Mouse (Mus musculus): Measurements from ENCODE around the gene March6.

GRCm38 (mm10) chr15:31573287-31573686 lies 42.4 kb upstream of the March6 start:
- no peak for TF ChIP-seq POLR2A (IDR thresholded peaks at IDR 0.05; ENCODE audit: borderline replicate concordance, extremely low read depth, insufficient read depth, insufficient read length, poor library complexity, severe bottlenecking)
- no peak for TF ChIP-seq CTCF (IDR thresholded peaks at IDR 0.05; ENCODE audit: borderline replicate concordance, extremely low read depth, insufficient read depth, insufficient read length)
